Mouse (Mus musculus) monocyte, adult 59 days (primary cell): ENCODE results near the gene Olfr684. TPM values are rescaled to one million over a fixed set of nuclear protein-coding genes. Genes with fewer than 3 reads are reported as not detected.

ENCODE experiments used
- total RNA-seq, 2 experiments: library from RNA; stranded (reverse); gene quantifications; one replicate each; pipeline ENCODE4 v1.2.4; 2023

Olfr684 gene
- not detected for total RNA-seq

DNA sequence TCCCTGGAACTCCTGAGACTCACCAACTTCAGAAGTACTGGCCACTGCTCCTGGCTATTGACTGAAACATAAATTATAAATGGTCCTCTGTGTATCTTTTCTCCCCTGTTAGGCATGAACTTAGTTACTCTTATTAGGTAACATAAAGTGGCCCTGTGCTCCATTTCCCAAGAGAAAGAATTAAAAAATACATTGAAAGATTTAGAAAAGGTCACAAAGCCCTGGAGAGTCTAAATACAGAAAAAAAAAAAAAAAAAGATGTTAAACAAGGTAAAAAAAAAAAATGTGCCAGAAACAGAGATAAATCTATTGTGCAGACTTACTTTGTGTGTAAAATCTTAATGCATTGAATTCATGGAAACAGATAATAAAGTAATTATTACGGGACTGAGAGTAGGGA, at the start of gene Olfr684:
Olfr684 (minus strand) TSS at position 101 of the 400 bp plus-strand sequence.

DNA sequence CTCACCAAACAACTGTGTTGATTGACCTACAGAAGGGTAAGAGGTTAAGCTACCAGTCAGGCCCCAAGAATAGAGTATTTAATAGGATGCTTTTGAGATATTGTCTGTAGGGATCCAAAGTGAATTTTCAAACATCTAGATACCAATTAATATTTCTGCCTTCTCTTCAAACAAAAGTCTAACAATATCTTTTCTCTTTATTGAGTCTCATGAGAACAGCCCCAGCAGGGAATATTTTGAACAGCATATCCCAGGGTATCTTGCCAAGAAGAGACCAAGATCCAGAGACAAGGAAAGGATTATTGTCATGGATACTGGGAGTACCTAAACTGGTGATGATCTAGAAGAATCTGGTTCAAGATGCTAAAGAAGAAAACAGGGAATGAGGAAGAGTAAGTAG, 43.9 kb upstream of the Olfr684 start, which contains the start of gene Olfr686:
Olfr686 (minus strand) TSS at position 101 of the 400 bp plus-strand sequence.

DNA sequence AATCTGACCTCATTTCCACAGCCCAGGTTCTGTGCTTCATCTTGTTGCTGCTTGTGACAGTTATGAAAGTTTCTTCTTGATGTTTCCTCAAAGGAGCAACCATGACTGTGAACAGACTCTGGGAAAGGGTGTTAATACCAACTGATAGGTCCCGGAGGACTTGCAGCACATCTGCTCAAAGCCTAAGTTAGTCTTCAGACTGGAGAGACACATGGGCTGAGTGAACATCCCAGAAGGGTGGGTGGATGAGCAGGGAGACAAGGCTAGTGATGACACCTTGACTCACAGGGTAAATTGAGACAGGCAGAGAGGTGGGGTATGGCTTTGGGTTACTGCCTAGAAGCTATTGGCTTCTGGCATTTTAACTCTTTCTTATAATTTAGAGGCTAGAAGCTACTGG, 22.5 kb upstream of the Olfr684 start, which contains the start of gene Olfr685:
Olfr685 (minus strand) TSS at position 101 of the 400 bp plus-strand sequence.

DNA sequence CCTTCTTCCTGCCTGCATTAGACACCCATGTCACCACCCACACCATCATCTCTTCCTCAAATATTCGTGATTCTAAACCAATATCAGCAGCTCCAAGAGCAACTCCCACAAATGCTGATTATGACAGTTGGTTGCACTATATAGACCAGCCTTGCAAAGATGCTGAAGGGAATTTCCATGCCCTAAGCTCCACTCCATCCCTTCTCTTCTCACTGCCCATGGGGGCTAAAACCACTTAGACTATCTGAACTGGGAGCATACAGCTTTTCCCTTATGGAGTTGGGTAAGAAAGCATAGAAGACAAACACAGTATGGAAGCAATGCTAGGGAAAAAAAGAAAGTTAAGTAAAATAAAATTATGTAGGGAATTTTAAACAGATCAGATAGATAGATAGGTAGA, 16.5 kb downstream of the Olfr684 start, which contains the start of gene Olfr683:
Olfr683 (minus strand) TSS at position 101 of the 400 bp plus-strand sequence.

DNA sequence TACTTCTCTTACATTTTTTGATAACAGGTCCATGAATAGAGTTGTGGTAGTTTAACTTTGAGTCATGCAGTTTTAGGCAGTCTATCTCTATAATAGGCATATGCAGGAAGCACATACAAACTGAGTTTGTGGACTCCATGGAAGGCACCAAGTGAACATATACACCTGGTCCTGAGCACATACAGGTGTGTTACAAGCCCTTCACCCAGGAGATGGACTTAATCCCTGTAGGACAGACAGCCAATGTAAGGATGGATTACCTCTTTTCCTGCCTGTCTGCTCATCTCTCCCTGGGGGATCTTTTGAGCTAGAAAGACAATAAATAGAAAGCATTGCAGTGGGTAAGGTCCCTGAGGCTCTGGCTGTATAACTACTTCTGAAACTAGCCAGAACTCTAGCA, 46.9 kb downstream of the Olfr684 start, which contains the start of gene Olfr681:
Olfr681 (plus strand) TSS at position 301 of the 400 bp plus-strand sequence.

Other genes with a start within 250 kb of the Olfr684 start
- not detected for gene Olfr667, start 242.2 kb downstream of the Olfr684 start, total RNA-seq
- gene Olfr668, start 235.6 kb downstream of the Olfr684 start, total RNA-seq, result not detected
- not detected for gene Olfr669, start 229.4 kb downstream of the Olfr684 start, total RNA-seq
- gene Olfr670, start 201.0 kb downstream of the Olfr684 start, total RNA-seq, result not detected
- not detected for gene Olfr671, start 184.5 kb downstream of the Olfr684 start, total RNA-seq
- gene Olfr672, start 161.6 kb downstream of the Olfr684 start, total RNA-seq, result not detected
- not detected for gene Olfr675, start 135.2 kb downstream of the Olfr684 start, total RNA-seq
- gene Olfr676, start 131.0 kb downstream of the Olfr684 start, total RNA-seq, result not detected
- not detected for gene Olfr677, start 112.3 kb downstream of the Olfr684 start, total RNA-seq
- not detected for gene Olfr678, start 99.2 kb downstream of the Olfr684 start, total RNA-seq
- gene Olfr679, start 82.4 kb downstream of the Olfr684 start, total RNA-seq, result not detected
- not detected for gene Olfr680-ps1, start 70.8 kb downstream of the Olfr684 start, total RNA-seq
- gene Olfr681, start 46.8 kb downstream of the Olfr684 start, total RNA-seq, result not detected
- gene Olfr683, start 16.6 kb downstream of the Olfr684 start, total RNA-seq, result not detected
- gene Olfr685, start 22.4 kb upstream of the Olfr684 start, total RNA-seq, result not detected
- not detected for gene Olfr686, start 43.8 kb upstream of the Olfr684 start, total RNA-seq
- not detected for gene Olfr688, start 124.4 kb upstream of the Olfr684 start, total RNA-seq
- gene Olfr689, start 147.5 kb upstream of the Olfr684 start, total RNA-seq, result not detected
- gene Olfr690, start 170.5 kb upstream of the Olfr684 start, total RNA-seq, result not detected
- gene Olfr691, start 178.6 kb upstream of the Olfr684 start, total RNA-seq, result not detected
- gene Olfr692, start 204.6 kb upstream of the Olfr684 start, total RNA-seq, result not detected
- gene Gm5901, start 211.4 kb upstream of the Olfr684 start, total RNA-seq, result not detected
- gene Fam160a2, start 236.4 kb upstream of the Olfr684 start, total RNA-seq, result 10 to 100 TPM; 56.3 to 63.1 TPM
- gene Cnga4, start 240.9 kb upstream of the Olfr684 start, total RNA-seq, result not detected